Mouse (Mus musculus): ENCODE data around the gene Adamts12. TPM values are rescaled to one million over a fixed set of nuclear protein-coding genes. Genes with fewer than 3 reads are reported as not detected.

Adamts12 gene
- polyA plus RNA-seq, 1 experiment from 2014 or later: 1.7 TPM

- Histone ChIP-seq H3K9ac (ENCODE audit: low read depth, low read length) (no peak overlapping the region), H3K36me3 (ENCODE audit: control insufficient read depth, insufficient read depth, low read length) (no peaks in the 10 kb centered on the region), H3K4me3 (ENCODE audit: low read length) (no peak overlapping the region), H3K27me3 (replicated peaks; ENCODE audit: control insufficient read depth, insufficient read depth, low read length) (peaks cover 37% of the 10 kb centered on the region), H3K4me2 (ENCODE audit: low read depth, low read length) (no peak overlapping the region), H3K4me1 (ENCODE audit: control insufficient read depth, insufficient read depth, low read length) (peaks cover 20% of the 10 kb centered on the region), H3K9me3 (ENCODE audit: control insufficient read depth, low read length) (no peaks in the 10 kb centered on the region), H3K27ac (ENCODE audit: low read length) (no peak overlapping the region)
- no peak for ATAC-seq
- WGBS: 3% methylated on average over 12 of the region's 12 CpGs
These were observed 26.1 kb upstream of the Adamts12 start for GRCm38 (mm10) chr15:11038476-11038875.

- H3K9me3 ChIP-seq (ENCODE audit: control insufficient read depth, low read length): no peaks in the 10 kb centered on the region
- no peak overlapping the region for H3K4me3 ChIP-seq (ENCODE audit: low read length)
- 38% methylated on average over 5 of the region's 5 CpGs for WGBS
- H3K27ac ChIP-seq (ENCODE audit: low read length): no peak overlapping the region
- peaks cover 32% of the 10 kb centered on the region for H3K27me3 ChIP-seq (replicated peaks; ENCODE audit: control insufficient read depth, insufficient read depth, low read length)
- no peaks in the 10 kb centered on the region for H3K36me3 ChIP-seq (ENCODE audit: control insufficient read depth, insufficient read depth, low read length)
- no peak overlapping the region for H3K4me2 ChIP-seq (ENCODE audit: low read depth, low read length)
- peaks cover 20% of the 10 kb centered on the region for H3K4me1 ChIP-seq (ENCODE audit: control insufficient read depth, insufficient read depth, low read length)
- peak; percentile 58 for ATAC-seq
- H3K9ac ChIP-seq (ENCODE audit: low read depth, low read length): no peak overlapping the region
These were observed 24.5 kb upstream of the Adamts12 start for GRCm38 (mm10) chr15:11040067-11040466.

DNA sequence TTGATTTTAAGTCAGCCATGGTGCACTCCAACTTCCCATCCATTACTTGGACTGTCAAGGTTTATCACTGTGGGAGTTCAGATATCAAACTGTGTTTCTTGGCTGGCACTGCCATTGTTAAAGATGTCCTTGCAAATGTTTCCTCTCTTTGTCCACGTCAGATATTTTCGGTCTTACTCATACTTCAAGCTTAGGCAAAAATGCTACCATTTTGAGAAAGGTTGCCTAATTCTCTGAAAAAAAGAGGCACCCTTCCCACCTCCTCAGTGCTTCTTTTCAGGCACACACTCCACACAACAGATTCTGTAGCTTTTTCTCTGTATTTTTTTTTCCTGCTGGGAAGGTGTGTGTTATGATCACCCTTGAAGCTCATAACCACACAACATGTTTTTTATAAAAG, 23.4 kb upstream of the Adamts12 start:
- H3K4me2 ChIP-seq (ENCODE audit: low read depth, low read length): no peak overlapping the region
- H3K27me3 ChIP-seq (replicated peaks; ENCODE audit: control insufficient read depth, insufficient read depth, low read length): peaks cover 20% of the 10 kb centered on the region
- no peaks in the 10 kb centered on the region for H3K36me3 ChIP-seq (ENCODE audit: control insufficient read depth, insufficient read depth, low read length)
- 85% methylated on average over 2 of the region's 2 CpGs for WGBS
- no peak overlapping the region for H3K27ac ChIP-seq (ENCODE audit: low read length)
- peaks cover 14% of the 10 kb centered on the region for H3K4me1 ChIP-seq (ENCODE audit: control insufficient read depth, insufficient read depth, low read length)
- H3K9me3 ChIP-seq (ENCODE audit: control insufficient read depth, low read length): no peaks in the 10 kb centered on the region
- no peak for ATAC-seq
- no peak overlapping the region for H3K9ac ChIP-seq (ENCODE audit: low read depth, low read length)
- H3K4me3 ChIP-seq (ENCODE audit: low read length): no peak overlapping the region

DNA sequence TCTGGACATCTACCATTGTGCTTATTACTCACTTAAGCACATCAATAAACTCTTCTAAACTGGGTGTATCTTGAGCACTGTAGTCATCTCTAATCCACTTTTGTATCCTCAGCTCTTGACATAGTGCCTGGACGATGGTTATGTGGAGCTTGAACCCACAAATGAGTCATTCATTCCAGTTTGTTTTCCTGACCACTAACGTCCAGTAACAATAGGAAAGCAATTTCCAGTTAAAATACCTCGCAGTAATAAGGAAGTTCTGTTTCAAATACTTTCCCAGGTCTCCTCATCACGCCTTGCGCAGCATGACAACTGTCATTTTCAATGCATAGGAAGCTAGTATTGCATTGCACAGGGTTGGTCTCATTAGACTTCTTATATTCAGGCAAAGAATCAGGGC, 21.8 kb upstream of the Adamts12 start:
- no peak for ATAC-seq
- H3K9me3 ChIP-seq (ENCODE audit: control insufficient read depth, low read length): no peaks in the 10 kb centered on the region
- H3K27ac ChIP-seq (ENCODE audit: low read length): no peak overlapping the region
- H3K4me3 ChIP-seq (ENCODE audit: low read length): no peak overlapping the region
- H3K27me3 ChIP-seq (replicated peaks; ENCODE audit: control insufficient read depth, insufficient read depth, low read length): peaks cover 4% of the 10 kb centered on the region; the same call in 1 of the 2 replicates
- H3K4me1 ChIP-seq (ENCODE audit: control insufficient read depth, insufficient read depth, low read length): no peaks in the 10 kb centered on the region
- no peak overlapping the region for H3K9ac ChIP-seq (ENCODE audit: low read depth, low read length)
- WGBS: 74% methylated on average over 5 of the region's 5 CpGs
- H3K4me2 ChIP-seq (ENCODE audit: low read depth, low read length): no peak overlapping the region
- H3K36me3 ChIP-seq (ENCODE audit: control insufficient read depth, insufficient read depth, low read length): no peaks in the 10 kb centered on the region

DNA sequence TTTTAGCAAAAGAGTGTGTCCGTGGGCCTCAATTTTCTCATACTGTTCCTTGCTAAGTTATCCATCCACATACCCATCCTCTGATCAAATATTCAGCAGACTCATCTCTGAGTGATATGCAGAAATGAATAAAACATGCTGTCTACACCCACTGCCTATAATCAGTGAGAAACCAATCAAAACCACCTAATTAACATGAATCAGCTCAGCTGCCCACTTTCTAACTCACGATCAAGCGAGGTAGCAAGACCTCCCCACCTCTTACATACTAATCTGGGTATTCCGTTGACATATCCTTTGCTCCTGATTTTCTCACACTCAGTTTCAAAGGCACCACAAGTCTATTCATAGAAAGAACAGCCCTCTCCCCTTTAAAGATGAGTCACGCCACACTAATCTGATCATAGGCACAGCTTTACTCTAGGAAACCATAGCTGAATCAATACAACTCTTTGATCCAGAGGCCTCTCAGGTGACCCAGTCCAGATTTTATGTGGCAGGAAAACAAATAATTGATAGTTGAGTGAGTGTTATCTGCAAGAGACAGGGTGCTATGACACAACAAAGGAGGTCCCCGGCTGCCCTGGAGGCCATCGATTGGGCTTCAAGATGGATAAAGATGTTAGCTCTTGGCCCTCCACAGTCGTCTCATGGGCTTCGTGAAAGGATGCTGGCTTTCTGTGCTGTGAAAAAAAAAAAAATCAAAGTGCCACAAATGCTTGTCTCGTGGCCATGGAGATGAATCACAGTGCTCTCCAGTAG, 10.7 kb upstream of the Adamts12 start:
- Histone ChIP-seq H3K4me2 (ENCODE audit: low read depth, low read length) (no peak overlapping the region), H3K36me3 (ENCODE audit: control insufficient read depth, insufficient read depth, low read length) (no peaks in the 10 kb centered on the region), H3K27me3 (replicated peaks; ENCODE audit: control insufficient read depth, insufficient read depth, low read length) (no peaks in the 10 kb centered on the region), H3K27ac (ENCODE audit: low read length) (no peak overlapping the region), H3K9me3 (ENCODE audit: control insufficient read depth, low read length) (no peaks in the 10 kb centered on the region), H3K9ac (ENCODE audit: low read depth, low read length) (no peak overlapping the region), H3K4me3 (ENCODE audit: low read length) (no peak overlapping the region), H3K4me1 (ENCODE audit: control insufficient read depth, insufficient read depth, low read length) (no peaks in the 10 kb centered on the region)
- no peak for ATAC-seq
- 62% methylated on average over 10 of the region's 10 CpGs for WGBS

DNA sequence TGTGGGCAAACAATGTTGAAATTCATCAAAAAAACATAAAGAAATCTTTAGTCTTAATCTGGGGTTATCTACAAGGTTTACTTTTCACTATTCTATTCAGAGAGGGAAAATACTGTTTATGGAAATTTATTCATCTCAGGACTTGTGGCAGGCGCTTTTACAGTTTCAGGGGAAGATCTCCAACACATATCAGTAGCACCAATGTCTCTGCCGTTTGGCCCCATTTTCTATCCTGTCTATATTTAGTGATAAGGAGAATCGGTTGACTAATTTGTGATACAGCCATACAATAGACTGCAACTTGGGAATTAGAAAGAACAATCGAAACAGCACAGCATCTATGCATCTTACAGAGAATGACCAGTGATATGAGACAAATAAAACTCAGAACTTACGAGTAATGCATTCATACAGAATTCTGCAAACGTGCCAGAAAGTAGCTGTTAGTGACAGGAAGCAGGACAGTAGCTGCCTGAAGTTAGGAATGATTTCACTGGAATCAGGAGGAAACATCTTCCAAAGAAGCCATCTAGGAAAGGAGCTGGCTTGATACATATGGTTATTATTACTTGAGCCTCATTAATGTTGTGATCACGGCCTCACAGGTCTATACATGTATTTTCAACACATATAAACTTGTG, 10.0 kb upstream of the Adamts12 start:
- Histone ChIP-seq H3K27ac (ENCODE audit: low read length) (no peak overlapping the region), H3K27me3 (replicated peaks; ENCODE audit: control insufficient read depth, insufficient read depth, low read length) (no peaks in the 10 kb centered on the region), H3K36me3 (ENCODE audit: control insufficient read depth, insufficient read depth, low read length) (no peaks in the 10 kb centered on the region), H3K4me2 (ENCODE audit: low read depth, low read length) (no peak overlapping the region), H3K9me3 (ENCODE audit: control insufficient read depth, low read length) (no peaks in the 10 kb centered on the region), H3K4me1 (ENCODE audit: control insufficient read depth, insufficient read depth, low read length) (no peaks in the 10 kb centered on the region), H3K4me3 (ENCODE audit: low read length) (no peak overlapping the region), H3K9ac (ENCODE audit: low read depth, low read length) (no peak overlapping the region)
- WGBS: 67% methylated on average over 7 of the region's 7 CpGs
- no peak for ATAC-seq

GRCm38 (mm10) chr15:11062903-11063302, 1.7 kb upstream of the Adamts12 start:
- H3K4me3 ChIP-seq (ENCODE audit: low read length): no peak overlapping the region
- no peak overlapping the region for H3K9ac ChIP-seq (ENCODE audit: low read depth, low read length)
- H3K4me1 ChIP-seq (ENCODE audit: control insufficient read depth, insufficient read depth, low read length): peaks cover 10% of the 10 kb centered on the region; the same call in 1 of the 2 replicates
- no peak for ATAC-seq
- WGBS: 90% methylated on average over 1 of the region's 1 CpGs
- H3K27ac ChIP-seq (ENCODE audit: low read length): no peak overlapping the region
- H3K9me3 ChIP-seq (ENCODE audit: control insufficient read depth, low read length): no peaks in the 10 kb centered on the region
- H3K36me3 ChIP-seq (ENCODE audit: control insufficient read depth, insufficient read depth, low read length): no peaks in the 10 kb centered on the region
- no peaks in the 10 kb centered on the region for H3K27me3 ChIP-seq (replicated peaks; ENCODE audit: control insufficient read depth, insufficient read depth, low read length)
- H3K4me2 ChIP-seq (ENCODE audit: low read depth, low read length): no peak overlapping the region

- Histone ChIP-seq H3K9me3 (ENCODE audit: control insufficient read depth, low read length) (no peaks in the 10 kb centered on the region), H3K27me3 (replicated peaks; ENCODE audit: control insufficient read depth, insufficient read depth, low read length) (no peaks in the 10 kb centered on the region), H3K4me3 (ENCODE audit: low read length) (no peak overlapping the region), H3K4me1 (ENCODE audit: control insufficient read depth, insufficient read depth, low read length) (peaks cover 10% of the 10 kb centered on the region; the same call in 1 of the 2 replicates), H3K27ac (ENCODE audit: low read length) (peak overlapping the region; percentile 93), H3K4me2 (ENCODE audit: low read depth, low read length) (no peak overlapping the region), H3K36me3 (ENCODE audit: control insufficient read depth, insufficient read depth, low read length) (no peaks in the 10 kb centered on the region), H3K9ac (ENCODE audit: low read depth, low read length) (no peak overlapping the region)
- 16% methylated on average over 2 of the region's 2 CpGs for WGBS
- no peak for ATAC-seq
These were observed 431 bp upstream of the Adamts12 start for GRCm38 (mm10) chr15:11064160-11064557.

GRCm38 (mm10) chr15:11065528-11066171, 1.1 kb downstream of the Adamts12 start:
- Histone ChIP-seq H3K27ac (ENCODE audit: low read length) (peak overlapping the region; percentile 93), H3K4me3 (ENCODE audit: low read length) (peak overlapping the region; percentile 50), H3K9me3 (ENCODE audit: control insufficient read depth, low read length) (no peaks in the 10 kb centered on the region), H3K9ac (ENCODE audit: low read depth, low read length) (peak overlapping the region; percentile 69; the same call in 1 of the 2 replicates), H3K36me3 (ENCODE audit: control insufficient read depth, insufficient read depth, low read length) (no peaks in the 10 kb centered on the region), H3K4me1 (ENCODE audit: control insufficient read depth, insufficient read depth, low read length) (peaks cover 10% of the 10 kb centered on the region; the same call in 1 of the 2 replicates), H3K4me2 (ENCODE audit: low read depth, low read length) (peak overlapping the region; percentile 75), H3K27me3 (replicated peaks; ENCODE audit: control insufficient read depth, insufficient read depth, low read length) (no peaks in the 10 kb centered on the region)
- ATAC-seq: no peak; the same call in 1 of the 2 replicates
- WGBS: 17% methylated on average over 9 of the region's 9 CpGs

Data from intestine, embryonic 16.5 days (tissue).